Mouse (Mus musculus) brain, embryonic 18.5 days (tissue): ENCODE measurements at regions not wholly inside any gene's neighbourhood (a gene's known extent, or its start where the extent isn't known, plus 50 kb on each side); places are given as distances from the start of the nearest gene placed in this dataset.

Source experiments
- DNase-seq: peaks from one replicate; pipeline ENCODE4 v3.0.0-alpha.2; 2012; ENCODE audit warnings: low read depth, low spot score

DNA sequence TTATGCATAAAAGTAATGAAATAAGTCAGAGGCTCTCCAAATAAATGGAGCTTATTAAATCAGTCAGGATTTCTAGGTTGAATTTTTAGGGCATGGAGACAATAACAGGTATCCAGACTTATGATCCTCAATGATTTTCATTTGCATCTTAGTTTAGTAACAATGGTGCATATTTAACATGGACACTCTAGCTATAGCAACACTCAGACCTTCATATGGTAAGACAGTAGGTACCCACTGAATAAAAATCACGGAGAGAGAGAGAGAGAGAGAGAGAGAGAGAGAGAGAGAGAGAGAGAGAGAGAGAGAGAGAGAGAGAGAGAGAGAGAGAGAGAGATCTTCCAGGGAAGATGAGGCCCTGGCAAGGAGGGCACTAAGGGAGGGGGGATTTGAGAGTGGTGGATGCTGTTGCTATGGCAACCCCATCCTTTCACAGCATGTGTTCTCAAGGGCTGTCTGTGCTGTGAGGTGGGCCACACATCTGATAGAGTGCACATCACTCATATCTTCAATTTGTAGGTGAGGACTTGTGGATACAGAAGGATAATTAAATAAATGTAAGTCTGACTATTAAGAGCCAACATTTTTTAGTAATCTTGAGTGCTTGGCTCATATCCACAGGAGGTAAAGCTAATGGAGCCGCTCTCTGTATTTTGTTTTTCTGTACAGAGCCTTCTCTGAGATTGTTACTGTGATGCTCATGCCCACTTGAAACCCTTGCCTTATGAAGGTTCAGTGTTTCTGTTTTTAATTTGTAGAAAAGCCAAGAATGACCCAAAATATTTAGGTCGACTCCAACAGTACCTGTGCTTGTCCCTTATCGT, 227.7 kb downstream of the Otor start:
- DNase-seq = peak; percentile 67

DNA sequence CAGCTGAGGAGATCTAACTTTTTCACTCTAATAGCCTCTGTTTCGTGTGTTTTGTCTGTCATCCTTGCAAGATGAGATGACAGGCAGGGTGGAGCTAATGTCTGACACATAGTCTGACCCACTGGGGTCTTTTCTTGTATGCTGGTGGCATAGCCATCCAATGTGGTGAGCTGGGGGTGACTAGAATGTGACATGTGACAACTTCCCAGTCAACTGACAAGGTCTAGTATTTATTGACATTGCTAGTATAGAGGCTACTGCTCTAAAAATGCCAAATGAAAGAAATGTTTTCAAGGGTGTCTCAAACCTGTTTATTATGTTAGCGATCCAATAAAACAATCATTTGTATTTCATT, 228.3 kb downstream of the Otor start:
- no peak for DNase-seq

- no peak for DNase-seq
These were observed 220.5 kb upstream of the Pcsk2 start for GRCm38 (mm10) chr2:143325486-143325885.

GRCm38 (mm10) chr2:143332071-143332470, 213.9 kb upstream of the Pcsk2 start:
- DNase-seq = no peak

DNA sequence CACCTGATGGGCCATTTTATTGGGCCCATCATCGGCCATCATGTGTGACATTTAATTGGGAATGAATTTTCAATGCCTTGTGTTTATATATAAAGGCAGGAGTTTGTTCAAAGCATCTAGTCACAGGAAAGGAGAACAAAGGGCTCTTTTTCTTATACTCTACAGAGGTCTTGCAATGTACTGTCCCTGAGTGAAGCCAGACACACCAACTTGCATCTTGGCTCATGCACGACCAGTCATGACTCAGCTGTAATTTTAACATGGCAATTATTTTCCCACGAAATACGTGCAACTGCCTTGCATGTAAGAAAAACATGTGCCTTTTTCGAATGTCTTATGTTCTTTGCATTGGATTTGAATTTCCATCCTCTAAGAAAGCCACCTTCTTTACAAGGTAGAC, 205.6 kb upstream of the Pcsk2 start:
- DNase-seq = no peak

DNA sequence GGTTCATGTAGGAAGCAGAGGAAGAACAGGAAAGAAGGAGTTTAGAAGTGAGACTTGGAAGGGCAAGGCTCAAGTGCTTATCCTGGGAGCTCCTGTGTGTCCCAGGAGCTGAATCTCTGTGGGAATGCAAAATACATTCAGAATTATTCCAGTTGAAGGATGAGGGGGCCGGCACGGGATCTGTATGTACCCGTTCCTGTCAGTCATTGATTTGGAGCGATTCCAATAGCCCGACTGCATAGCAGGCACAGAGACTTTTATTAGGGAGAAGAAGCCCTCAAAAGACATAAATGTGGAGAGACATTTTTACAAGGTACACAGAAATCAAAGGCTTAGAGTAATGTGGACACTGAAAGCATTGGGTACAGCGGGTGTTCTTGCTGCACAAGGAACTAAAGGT, 181.8 kb upstream of the Pcsk2 start:
- no peak for DNase-seq

- no peak for DNase-seq
These were observed 180.0 kb upstream of the Pcsk2 start for GRCm38 (mm10) chr2:143365976-143366375.
